Mouse (Mus musculus): ENCODE measurements around the gene Senp6. TPM values are rescaled to one million over a fixed set of nuclear protein-coding genes. Genes with fewer than 3 reads are reported as not detected.
"Not testable (repeated sequence)": the region's sequence is repeated elsewhere in the genome, so short reads cannot be mapped to it uniquely, and the experiment has no call there.

Gene Senp6
- polyA plus RNA-seq, 1 experiment from 2014 or later, result 16.6 TPM

GRCm38 (mm10) chr9:80084429-80085092, 17.9 kb downstream of the Senp6 start:
- H3K4me1 ChIP-seq (replicated peaks), result peaks cover 72% of the 10 kb centered on the region
- DNase-seq (no peak), ATAC-seq (ENCODE audit: low read depth) (no peak; the same call in 1 of the 2 replicates)
- no peaks in the 10 kb centered on the region for H3K36me3 ChIP-seq
- H3K4me3 ChIP-seq (replicated peaks), result no peak overlapping the region
- H3K4me2 ChIP-seq, result no peak overlapping the region
- WGBS (ENCODE audit: insufficient replicate concordance), result 67% methylated on average over 10 of the region's 10 CpGs
- no peak overlapping the region for H3K27ac ChIP-seq
- no peak overlapping the region for H3K9ac ChIP-seq
- no peaks in the 10 kb centered on the region for H3K9me3 ChIP-seq (replicated peaks)
- H3K27me3 ChIP-seq, result no peaks in the 10 kb centered on the region

- no peak for ATAC-seq (ENCODE audit: low read depth)
- Histone ChIP-seq H3K27me3 (no peaks in the 10 kb centered on the region), H3K27ac (no peak overlapping the region)
Measured at GRCm38 (mm10) chr9:80085665-80086064, 19.0 kb downstream of the Senp6 start.

GRCm38 (mm10) chr9:80086272-80086966, 19.7 kb downstream of the Senp6 start:
- DNase-seq, result peak; percentile 32
- WGBS (ENCODE audit: insufficient replicate concordance), result 34% methylated on average over 5 of the region's 6 CpGs
- not testable (repeated sequence) for H3K36me3 ChIP-seq; H3K9ac ChIP-seq; H3K4me3 ChIP-seq (replicated peaks); H3K4me2 ChIP-seq; H3K9me3 ChIP-seq (replicated peaks); H3K27ac ChIP-seq; H3K27me3 ChIP-seq
- peak; percentile 69 for ATAC-seq (ENCODE audit: low read depth)
- peaks cover 62% of the 10 kb centered on the region for H3K4me1 ChIP-seq (replicated peaks)

More at GRCm38 (mm10) chr9:80085665-80086064, 19.0 kb downstream of the Senp6 start:
- 66% methylated on average over 2 of the region's 2 CpGs for WGBS (ENCODE audit: insufficient replicate concordance)
- no peak for DNase-seq
- no peak overlapping the region for H3K4me3 ChIP-seq (replicated peaks)
- H3K4me2 ChIP-seq, result no peak overlapping the region
- peaks cover 6% of the 10 kb centered on the region; the same call in 1 of the 2 replicates for H3K36me3 ChIP-seq
- no peaks in the 10 kb centered on the region for H3K9me3 ChIP-seq (replicated peaks)
- peaks cover 69% of the 10 kb centered on the region for H3K4me1 ChIP-seq (replicated peaks)
- no peak overlapping the region for H3K9ac ChIP-seq

GRCm38 (mm10) chr9:80089409-80089808, 22.7 kb downstream of the Senp6 start:
- H3K4me2 ChIP-seq, result no peak overlapping the region
- no peak overlapping the region for H3K4me3 ChIP-seq (replicated peaks)
- peaks cover 39% of the 10 kb centered on the region for H3K4me1 ChIP-seq (replicated peaks)
- H3K27ac ChIP-seq, result no peak overlapping the region
- H3K27me3 ChIP-seq, result no peaks in the 10 kb centered on the region
- 67% methylated on average over 3 of the region's 3 CpGs for WGBS (ENCODE audit: insufficient replicate concordance)
- H3K36me3 ChIP-seq, result peaks cover 9% of the 10 kb centered on the region
- no peak overlapping the region for H3K9ac ChIP-seq
- no peak for ATAC-seq (ENCODE audit: low read depth)
- no peak for DNase-seq
- H3K9me3 ChIP-seq (replicated peaks), result no peaks in the 10 kb centered on the region

GRCm38 (mm10) chr9:80096325-80096724, 29.6 kb downstream of the Senp6 start:
- Histone ChIP-seq H3K36me3 (peaks cover 18% of the 10 kb centered on the region), H3K4me2 (no peak overlapping the region), H3K27me3 (no peaks in the 10 kb centered on the region), H3K27ac (no peak overlapping the region), H3K9ac (no peak overlapping the region), H3K9me3 (replicated peaks) (no peaks in the 10 kb centered on the region), H3K4me3 (replicated peaks) (no peak overlapping the region), H3K4me1 (replicated peaks) (no peaks in the 10 kb centered on the region; the same call in 1 of the 2 replicates)
- ATAC-seq (ENCODE audit: low read depth) (no peak), DNase-seq (no peak)
- WGBS (ENCODE audit: insufficient replicate concordance), result 51% methylated on average over 3 of the region's 3 CpGs

GRCm38 (mm10) chr9:80145992-80146587, 79.4 kb downstream of the Senp6 start:
- H3K4me1 ChIP-seq (replicated peaks), result no peaks in the 10 kb centered on the region
- no peak for ATAC-seq (ENCODE audit: low read depth)
- no peaks in the 10 kb centered on the region for H3K9me3 ChIP-seq (replicated peaks)
- no peak overlapping the region for H3K4me3 ChIP-seq (replicated peaks)
- peaks cover 31% of the 10 kb centered on the region for H3K36me3 ChIP-seq
- H3K27ac ChIP-seq, result no peak overlapping the region
- no peak for DNase-seq
- no peak overlapping the region for H3K9ac ChIP-seq
- no peak overlapping the region for H3K4me2 ChIP-seq
- H3K27me3 ChIP-seq, result no peaks in the 10 kb centered on the region
- 79% methylated on average over 10 of the region's 10 CpGs for WGBS (ENCODE audit: insufficient replicate concordance)

- Histone ChIP-seq H3K4me3 (replicated peaks) (no peak overlapping the region), H3K4me2 (no peak overlapping the region), H3K27me3 (no peaks in the 10 kb centered on the region), H3K36me3 (peaks cover 5% of the 10 kb centered on the region; the same call in 1 of the 2 replicates), H3K4me1 (replicated peaks) (no peaks in the 10 kb centered on the region), H3K27ac (no peak overlapping the region), H3K9me3 (replicated peaks) (no peaks in the 10 kb centered on the region), H3K9ac (no peak overlapping the region)
- ATAC-seq (ENCODE audit: low read depth) (no peak), DNase-seq (no peak)
- WGBS (ENCODE audit: insufficient replicate concordance), result 60% methylated on average over 5 of the region's 5 CpGs
Measured at GRCm38 (mm10) chr9:80149594-80149993, 82.9 kb downstream of the Senp6 start.

- Histone ChIP-seq H3K9ac (no peak overlapping the region), H3K4me1 (replicated peaks) (0 out of 2 replicates have a peak, but pooled peaks cover 2% of the 10 kb centered on the region), H3K9me3 (replicated peaks) (0 out of 2 replicates have a peak, but pooled peaks cover 3% of the 10 kb centered on the region), H3K27me3 (peaks cover 3% of the 10 kb centered on the region; the same call in 1 of the 2 replicates), H3K4me3 (replicated peaks) (no peak overlapping the region), H3K4me2 (no peak overlapping the region), H3K27ac (no peak overlapping the region), H3K36me3 (no peaks in the 10 kb centered on the region)
- 80% methylated on average over 5 of the region's 5 CpGs for WGBS (ENCODE audit: insufficient replicate concordance)
- DNase-seq (no peak), ATAC-seq (ENCODE audit: low read depth) (no peak)
Measured at GRCm38 (mm10) chr9:80155277-80155676, 88.6 kb downstream of the Senp6 start.

- 37% methylated on average over 5 of the region's 5 CpGs for WGBS (ENCODE audit: insufficient replicate concordance)
- Histone ChIP-seq H3K36me3 (no peaks in the 10 kb centered on the region), H3K4me2 (no peak overlapping the region)
Measured at GRCm38 (mm10) chr9:80156780-80157179, 90.1 kb downstream of the Senp6 start.

GRCm38 (mm10) chr9:80157840-80158465, 91.2 kb downstream of the Senp6 start:
- H3K9ac ChIP-seq, result no peak overlapping the region
- no peak overlapping the region for H3K4me2 ChIP-seq
- 0 out of 2 replicates have a peak, but pooled peaks cover 2% of the 10 kb centered on the region for H3K4me1 ChIP-seq (replicated peaks)
- H3K36me3 ChIP-seq, result no peaks in the 10 kb centered on the region
- DNase-seq (no peak), ATAC-seq (ENCODE audit: low read depth) (no peak)
- 73% methylated on average over 12 of the region's 12 CpGs for WGBS (ENCODE audit: insufficient replicate concordance)
- no peak overlapping the region for H3K4me3 ChIP-seq (replicated peaks)
- H3K9me3 ChIP-seq (replicated peaks), result 0 out of 2 replicates have a peak, but pooled peaks cover 3% of the 10 kb centered on the region
- H3K27ac ChIP-seq, result no peak overlapping the region
- peaks cover 8% of the 10 kb centered on the region for H3K27me3 ChIP-seq

More at GRCm38 (mm10) chr9:80156780-80157179, 90.1 kb downstream of the Senp6 start:
- ATAC-seq (ENCODE audit: low read depth), result no peak
- Histone ChIP-seq H3K4me3 (replicated peaks) (no peak overlapping the region), H3K27me3 (peaks cover 3% of the 10 kb centered on the region), H3K9me3 (replicated peaks) (0 out of 2 replicates have a peak, but pooled peaks cover 3% of the 10 kb centered on the region), H3K27ac (no peak overlapping the region), H3K4me1 (replicated peaks) (0 out of 2 replicates have a peak, but pooled peaks cover 2% of the 10 kb centered on the region), H3K9ac (no peak overlapping the region)
- DNase-seq, result no peak

- Histone ChIP-seq H3K4me1 (replicated peaks) (peaks cover 4% of the 10 kb centered on the region), H3K4me3 (replicated peaks) (no peak overlapping the region), H3K36me3 (no peaks in the 10 kb centered on the region), H3K4me2 (no peak overlapping the region), H3K9me3 (replicated peaks) (0 out of 2 replicates have a peak, but pooled peaks cover 3% of the 10 kb centered on the region), H3K27ac (no peak overlapping the region), H3K9ac (no peak overlapping the region), H3K27me3 (peaks cover 11% of the 10 kb centered on the region)
- ATAC-seq (ENCODE audit: low read depth) (no peak), DNase-seq (no peak)
- WGBS (ENCODE audit: insufficient replicate concordance), result 73% methylated on average over 5 of the region's 5 CpGs
Measured at GRCm38 (mm10) chr9:80158937-80159336, 92.2 kb downstream of the Senp6 start.
